Mouse (Mus musculus) limb, embryonic 14.5 days (tissue): ENCODE measurements around the gene Slc9a5. TPM values are rescaled to one million over a fixed set of nuclear protein-coding genes. Genes with fewer than 3 reads are reported as not detected.

Experiments used
- ATAC-seq: fragments of 200-750 bp; cut with Nextera tagmentation; 2 replicates; pipeline ENCODE4 v1.8.0; 2017; ENCODE audit warnings: low read depth, moderate number of reproducible peaks, moderate TSS enrichment; ENCODE audit not compliant: low FRiP score
- DNase-seq: peaks from one replicate; pipeline ENCODE4 v3.0.0-alpha.2; 2015; ENCODE audit warnings: low spot score
- H3K27ac ChIP-seq: fragments of 300-500 bp; sonication (generic); replicated peaks from 2 replicates; pipeline ENCODE4 v1.5.1; 2014; ENCODE audit warnings: low read depth, mild to moderate bottlenecking, low read length, moderate library complexity, mixed read lengths
- H3K27me3 ChIP-seq: fragments of 300-500 bp; sonication (generic); 2 replicates; pipeline ENCODE4 v1.6.1; 2014; ENCODE audit warnings: low read length, mixed read lengths; ENCODE audit not compliant: control insufficient read depth, insufficient read depth
- H3K36me3 ChIP-seq: fragments of 300-500 bp; sonication (generic); 2 replicates; pipeline ENCODE4 v1.6.1; 2014; ENCODE audit warnings: mild to moderate bottlenecking, low read length, moderate library complexity, mixed read lengths; ENCODE audit not compliant: control insufficient read depth, insufficient read depth
- H3K4me1 ChIP-seq: fragments of 300-500 bp; sonication (generic); 2 replicates; pipeline ENCODE4 v1.6.1; 2014; ENCODE audit warnings: antibody characterized with exemption, low read length, mixed read lengths; ENCODE audit not compliant: control insufficient read depth, insufficient read depth
- H3K4me2 ChIP-seq: fragments of 300-500 bp; sonication (generic); replicated peaks from 2 replicates; pipeline ENCODE4 v1.6.1; 2014; ENCODE audit warnings: low read depth, mild to moderate bottlenecking, low read length, moderate library complexity; ENCODE audit not compliant: severe bottlenecking
- H3K4me3 ChIP-seq: fragments of 300-500 bp; sonication (generic); replicated peaks from 2 replicates; pipeline ENCODE4 v1.5.1; 2014; ENCODE audit warnings: low read length
- H3K9ac ChIP-seq: fragments of 300-500 bp; sonication (generic); 2 replicates; pipeline ENCODE4 v1.6.1; 2014; ENCODE audit warnings: mild to moderate bottlenecking, low read depth, low read length, moderate library complexity; ENCODE audit not compliant: severe bottlenecking
- H3K9me3 ChIP-seq: fragments of 300-500 bp; sonication (generic); 2 replicates; pipeline ENCODE4 v1.6.1; 2016; ENCODE audit warnings: low read length; ENCODE audit not compliant: control insufficient read depth
- POLR2A ChIP-seq: fragments of 200-500 bp; IDR thresholded peaks from 2 replicates; pipeline ENCODE4 v1.8.0; 2012; ENCODE audit warnings: inconsistent platforms, mild to moderate bottlenecking, moderate library complexity, borderline replicate concordance; ENCODE audit not compliant: insufficient read depth, insufficient read length; ENCODE audit errors: extremely low read depth
- WGBS: fragments of 180-500 bp; shearing (Covaris S2); extraction: QIAGEN DNeasy Blood & Tissue Kit; methylation state at CpG from one replicate; pipeline ENCODE4 v1.1.7; 2014; 5-methylcytosine and 5-hydroxymethylcytosine counted together
- polyA plus RNA-seq, 2 experiments: library from polyadenylated mRNA; depleted of rRNA in 1 of 2; stranded (reverse) in 1 of 2; unstranded in 1 of 2; fragments of >200 nt; fragmentation: Nextera tagmentation in 1 of 2; extraction: Ambion mirVana in 1 of 2; gene quantifications; 2 replicates each; pipeline versions ENCODE4 v1.2.1 to v1.2.3; 2012 to 2014

Slc9a5 gene
- polyA plus RNA-seq, 2 experiments = 5.6 to 43.5 TPM

GRCm38 (mm10) chr8:105317941-105318340 is 30.7 kb upstream of the Slc9a5 start:
- DNase-seq (no peak), ATAC-seq (no peak)
- H3K4me1 ChIP-seq = no peaks in the 10 kb centered on the region
- H3K27me3 ChIP-seq = no peaks in the 10 kb centered on the region
- H3K9me3 ChIP-seq = no peaks in the 10 kb centered on the region
- no peak overlapping the region for H3K9ac ChIP-seq
- peaks cover 58% of the 10 kb centered on the region for H3K36me3 ChIP-seq
- H3K4me2 ChIP-seq = no peak overlapping the region
- WGBS = 83% methylated on average over 4 of the region's 4 CpGs
- TF ChIP-seq POLR2A = no peak
- H3K27ac ChIP-seq = no peak overlapping the region
- no peak overlapping the region for H3K4me3 ChIP-seq

- H3K9me3 ChIP-seq = no peaks in the 10 kb centered on the region
- H3K4me3 ChIP-seq = no peak overlapping the region
- ATAC-seq (no peak), DNase-seq (no peak)
- no peak overlapping the region for H3K9ac ChIP-seq
- TF ChIP-seq POLR2A = no peak
- no peak overlapping the region for H3K4me2 ChIP-seq
- 80% methylated on average over 11 of the region's 11 CpGs for WGBS
- no peak overlapping the region for H3K27ac ChIP-seq
- H3K4me1 ChIP-seq = no peaks in the 10 kb centered on the region
- H3K27me3 ChIP-seq = no peaks in the 10 kb centered on the region
- H3K36me3 ChIP-seq = peaks cover 55% of the 10 kb centered on the region
Observed at GRCm38 (mm10) chr8:105318662-105319190, 29.9 kb upstream of the Slc9a5 start.

GRCm38 (mm10) chr8:105323183-105323582 is 25.5 kb upstream of the Slc9a5 start:
- no peak overlapping the region for H3K4me3 ChIP-seq
- no peak overlapping the region for H3K27ac ChIP-seq
- no peak for TF ChIP-seq POLR2A
- H3K4me1 ChIP-seq = peaks cover 14% of the 10 kb centered on the region
- DNase-seq (no peak), ATAC-seq (no peak)
- WGBS = 91% methylated on average over 4 of the region's 4 CpGs
- H3K9me3 ChIP-seq = no peaks in the 10 kb centered on the region
- H3K4me2 ChIP-seq = no peak overlapping the region
- peaks cover 32% of the 10 kb centered on the region for H3K36me3 ChIP-seq
- H3K27me3 ChIP-seq = no peaks in the 10 kb centered on the region
- H3K9ac ChIP-seq = no peak overlapping the region

- Histone ChIP-seq H3K4me1 (peaks cover 14% of the 10 kb centered on the region), H3K4me2 (peak overlapping the region; percentile 85), H3K9ac (peak overlapping the region; percentile 77), H3K27ac (peak overlapping the region; percentile 58; the same call in 1 of the 2 replicates), H3K9me3 (no peaks in the 10 kb centered on the region), H3K36me3 (peaks cover 42% of the 10 kb centered on the region), H3K27me3 (no peaks in the 10 kb centered on the region), H3K4me3 (peak overlapping the region; percentile 86)
- TF ChIP-seq POLR2A = no peak
- peak; percentile 58 for ATAC-seq
- 2% methylated on average over 12 of the region's 12 CpGs for WGBS
- DNase-seq = no peak
Observed at GRCm38 (mm10) chr8:105325641-105326093, 23.0 kb upstream of the Slc9a5 start.

GRCm38 (mm10) chr8:105326141-105326672 is 22.4 kb upstream of the Slc9a5 start, which contains the start of the genes Lrrc29 and Tmem208:
TSS of gene Lrrc29 (minus strand) at chr8:105326278.
TSS of gene Tmem208 (plus strand) at chr8:105326354.
- H3K36me3 ChIP-seq = peaks cover 47% of the 10 kb centered on the region
- under 1% methylated on average over 36 of the region's 36 CpGs for WGBS

More at GRCm38 (mm10) chr8:105326141-105326672, 22.4 kb upstream of the Slc9a5 start, which contains the start of the genes Lrrc29 and Tmem208:
- no peaks in the 10 kb centered on the region for H3K27me3 ChIP-seq
- ATAC-seq (peak; percentile 96), DNase-seq (peak; percentile 95)
- H3K4me2 ChIP-seq = peak within 1 kb of the TSS; percentile 87
- TF ChIP-seq POLR2A = peak; percentile 76; the same call in 1 of the 2 replicates
- peak within 1 kb of the TSS; percentile 79 for H3K27ac ChIP-seq
- H3K9me3 ChIP-seq = no peaks in the 10 kb centered on the region
- H3K4me1 ChIP-seq = peaks cover 14% of the 10 kb centered on the region
- H3K9ac ChIP-seq = peak within 1 kb of the TSS; percentile 77
- H3K4me3 ChIP-seq = peak within 1 kb of the TSS; percentile 86
